Mouse (Mus musculus) thymus, adult 2 months (tissue): ENCODE measurements at regions not wholly inside any gene's neighbourhood (a gene's known extent, or its start where the extent isn't known, plus 50 kb on each side); places are given as distances from the start of the nearest gene placed in this dataset.

Experiments used
- DNase-seq: peaks from one replicate; pipeline ENCODE4 v3.0.0; 2021
- H3K27ac ChIP-seq: fragments of 200-500 bp; 2 replicates; pipeline ENCODE4 v1.5.1; 2012; ENCODE audit warnings: low read length, control low read depth; ENCODE audit not compliant: control insufficient read depth, insufficient read depth
- H3K27me3 ChIP-seq: fragments of 200-500 bp; 2 replicates; pipeline ENCODE4 v1.6.1; 2012; ENCODE audit warnings: mild to moderate bottlenecking, low read length, moderate library complexity, mixed read lengths; ENCODE audit not compliant: control insufficient read depth, insufficient read depth
- H3K36me3 ChIP-seq: fragments of 200-500 bp; 2 replicates; pipeline ENCODE4 v1.6.1; 2012; ENCODE audit warnings: mild to moderate bottlenecking, low read length, moderate library complexity; ENCODE audit not compliant: control insufficient read depth, insufficient read depth
- H3K4me1 ChIP-seq: fragments of 200-500 bp; replicated peaks from 2 replicates; pipeline ENCODE4 v1.6.1; 2012; ENCODE audit warnings: low read length; ENCODE audit not compliant: control insufficient read depth, insufficient read depth
- H3K4me3 ChIP-seq: fragments of 200-500 bp; 2 replicates; pipeline ENCODE4 v1.5.1; 2012; ENCODE audit warnings: mild to moderate bottlenecking, low read length, control low read depth, moderate library complexity; ENCODE audit not compliant: control insufficient read depth, insufficient read depth
- CTCF ChIP-seq: fragments of 200-500 bp; IDR thresholded peaks from 2 replicates; pipeline ENCODE4 v1.5.1; 2012; ENCODE audit warnings: mild to moderate bottlenecking, control low read depth, low read length, moderate library complexity, borderline replicate concordance; ENCODE audit not compliant: control insufficient read depth, poor library complexity, insufficient read depth; ENCODE audit errors: extremely low read depth
- POLR2A ChIP-seq: fragments of 200-500 bp; IDR thresholded peaks from 2 replicates; pipeline ENCODE4 v1.6.1; 2012; ENCODE audit warnings: mild to moderate bottlenecking, low read length, control low read depth, moderate library complexity; ENCODE audit not compliant: control insufficient read depth, poor library complexity, insufficient read depth; ENCODE audit errors: extremely low read depth
- WGBS: fragments of 180-500 bp; shearing (Covaris S2); methylation state at CpG from one replicate; pipeline ENCODE4 v1.1.7; 2018; 5-methylcytosine and 5-hydroxymethylcytosine counted together

GRCm38 (mm10) chr6:84383141-84383540, 210.6 kb downstream of the Cyp26b1 start:
- no peak overlapping the region for H3K4me3 ChIP-seq
- H3K4me1 ChIP-seq: no peaks in the 10 kb centered on the region
- H3K27ac ChIP-seq: no peak overlapping the region
- WGBS: 77% methylated on average over 3 of the region's 3 CpGs
- no peaks in the 10 kb centered on the region for H3K27me3 ChIP-seq
- no peak for DNase-seq
- TF ChIP-seq CTCF: no peak
- TF ChIP-seq POLR2A: no peak
- H3K36me3 ChIP-seq: no peaks in the 10 kb centered on the region

- Histone ChIP-seq H3K27ac (no peak overlapping the region), H3K4me3 (no peak overlapping the region), H3K36me3 (no peaks in the 10 kb centered on the region), H3K4me1 (no peaks in the 10 kb centered on the region), H3K27me3 (no peaks in the 10 kb centered on the region)
- TF ChIP-seq POLR2A: no peak
- TF ChIP-seq CTCF: no peak
- 94% methylated on average over 10 of the region's 10 CpGs for WGBS
- no peak for DNase-seq
Measured at GRCm38 (mm10) chr6:84381571-84381970, 212.1 kb downstream of the Cyp26b1 start.

- DNase-seq: no peak
- H3K4me1 ChIP-seq: no peaks in the 10 kb centered on the region
- TF ChIP-seq POLR2A (no peak), CTCF (no peak)
- no peak overlapping the region for H3K4me3 ChIP-seq
- H3K36me3 ChIP-seq: no peaks in the 10 kb centered on the region
- H3K27me3 ChIP-seq: no peaks in the 10 kb centered on the region
- H3K27ac ChIP-seq: no peak overlapping the region
- WGBS: 79% methylated on average over 11 of the region's 11 CpGs
Measured at GRCm38 (mm10) chr6:84376666-84377065, 217.0 kb downstream of the Cyp26b1 start.

GRCm38 (mm10) chr6:84375498-84375897, 218.2 kb downstream of the Cyp26b1 start:
- H3K36me3 ChIP-seq: no peaks in the 10 kb centered on the region
- TF ChIP-seq POLR2A: no peak
- peak; percentile 37; the same call in 1 of the 2 replicates for TF ChIP-seq CTCF
- WGBS: 17% methylated on average over 8 of the region's 8 CpGs
- no peak overlapping the region for H3K4me3 ChIP-seq
- H3K27me3 ChIP-seq: no peaks in the 10 kb centered on the region
- H3K4me1 ChIP-seq: no peaks in the 10 kb centered on the region
- no peak overlapping the region for H3K27ac ChIP-seq
- DNase-seq: peak; percentile 16

- H3K27ac ChIP-seq: no peak overlapping the region
- TF ChIP-seq POLR2A (no peak), CTCF (no peak)
- H3K36me3 ChIP-seq: no peaks in the 10 kb centered on the region
- no peak for DNase-seq
- H3K4me1 ChIP-seq: no peaks in the 10 kb centered on the region
- no peak overlapping the region for H3K4me3 ChIP-seq
- WGBS: 50% methylated on average over 6 of the region's 6 CpGs
- H3K27me3 ChIP-seq: no peaks in the 10 kb centered on the region
Measured at GRCm38 (mm10) chr6:84366365-84366764, 227.3 kb downstream of the Cyp26b1 start.

- Histone ChIP-seq H3K4me1 (no peaks in the 10 kb centered on the region), H3K36me3 (no peaks in the 10 kb centered on the region), H3K27me3 (no peaks in the 10 kb centered on the region), H3K4me3 (no peak overlapping the region), H3K27ac (no peak overlapping the region)
- TF ChIP-seq CTCF (no peak), POLR2A (no peak)
- 87% methylated on average over 4 of the region's 4 CpGs for WGBS
- no peak for DNase-seq
Measured at GRCm38 (mm10) chr6:84365914-84366313, 227.8 kb downstream of the Cyp26b1 start.

- H3K4me1 ChIP-seq: no peaks in the 10 kb centered on the region
- no peak for TF ChIP-seq CTCF
- no peak for TF ChIP-seq POLR2A
- 13% methylated on average over 2 of the region's 2 CpGs for WGBS
- DNase-seq: no peak
- no peaks in the 10 kb centered on the region for H3K27me3 ChIP-seq
- no peak overlapping the region for H3K4me3 ChIP-seq
- no peak overlapping the region for H3K27ac ChIP-seq
- H3K36me3 ChIP-seq: no peaks in the 10 kb centered on the region
Measured at GRCm38 (mm10) chr6:84364964-84365363, 228.7 kb downstream of the Cyp26b1 start.
